Mouse (Mus musculus) effector memory CD4-positive, alpha-beta T cell, adult 7 months (primary cell): Measurements from ENCODE around the gene Nalcn. TPM values are rescaled to one million over a fixed set of nuclear protein-coding genes. Genes with fewer than 3 reads are reported as not detected.

Experiments
- polyA plus RNA-seq: library from polyadenylated mRNA; unstranded; fragments of 100-300 nt; shearing (Covaris generic); gene quantifications from one replicate; pipeline ENCODE4 v1.2.1, GENCODE M21; 2017

Nalcn gene
- 0.89 TPM for polyA plus RNA-seq

GRCm38 (mm10) chr14:123626501-123627179 is at the start of gene Nalcn:
Gene Nalcn, minus strand, starts transcription at chr14:123627144.

GRCm38 (mm10) chr14:123659921-123660385 is 33.0 kb upstream of the Nalcn start, which contains the start of gene Itgbl1:
Gene Itgbl1, plus strand, starts transcription at chr14:123659971.

Other genes starting within 250 kb of the Nalcn start
- gene Itgbl1, start 32.8 kb upstream of the Nalcn start, polyA plus RNA-seq: not detected